Mouse (Mus musculus) hindlimb bud, embryonic 11.5 days (tissue): ENCODE results near the gene Thap8.

Source experiments
- DNase-seq: peaks from one replicate; pipeline ENCODE4 v3.0.0-alpha.2; 2012; ENCODE audit warnings: low read depth, low spot score; ENCODE audit errors: extremely low spot score

Thap8 gene

GRCm38 (mm10) chr7:30282740-30283139 lies 2.8 kb downstream of the Thap8 start:
- no peak for DNase-seq

DNA sequence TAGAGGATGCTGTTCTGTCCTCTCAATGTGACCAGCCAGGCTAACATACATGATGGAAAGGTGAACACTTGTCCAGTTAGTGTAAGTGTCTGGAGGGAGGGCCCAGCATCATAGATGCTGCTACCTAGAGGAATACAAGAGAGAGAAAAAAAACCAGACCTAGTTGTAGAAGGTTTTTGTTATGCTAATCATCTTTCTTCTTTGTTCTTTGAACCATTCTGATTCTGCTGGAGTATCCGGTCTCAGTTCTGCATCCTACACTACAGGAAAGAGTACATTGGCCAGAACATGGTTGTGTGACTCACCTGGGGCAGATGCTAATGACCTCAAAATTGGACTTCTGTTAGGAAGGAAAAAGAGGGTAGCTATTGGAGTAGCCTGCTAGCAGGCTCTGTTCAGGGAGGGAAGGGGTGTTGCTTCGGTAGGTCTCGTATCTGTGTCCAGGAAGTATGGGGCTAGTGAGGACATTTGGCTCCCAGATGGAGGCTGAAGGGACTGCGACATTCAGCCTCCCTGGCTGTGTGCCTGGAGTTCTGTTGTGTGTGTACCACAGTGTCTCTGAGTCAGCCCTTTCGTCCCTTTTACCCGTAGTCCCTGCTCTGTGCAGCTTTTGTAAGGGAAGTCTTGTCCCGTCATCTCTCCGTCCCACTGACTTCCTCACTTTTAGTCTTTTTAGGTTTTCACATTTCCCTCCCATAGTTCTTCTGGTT lies 7.0 kb downstream of the Thap8 start:
- DNase-seq, result no peak

DNA sequence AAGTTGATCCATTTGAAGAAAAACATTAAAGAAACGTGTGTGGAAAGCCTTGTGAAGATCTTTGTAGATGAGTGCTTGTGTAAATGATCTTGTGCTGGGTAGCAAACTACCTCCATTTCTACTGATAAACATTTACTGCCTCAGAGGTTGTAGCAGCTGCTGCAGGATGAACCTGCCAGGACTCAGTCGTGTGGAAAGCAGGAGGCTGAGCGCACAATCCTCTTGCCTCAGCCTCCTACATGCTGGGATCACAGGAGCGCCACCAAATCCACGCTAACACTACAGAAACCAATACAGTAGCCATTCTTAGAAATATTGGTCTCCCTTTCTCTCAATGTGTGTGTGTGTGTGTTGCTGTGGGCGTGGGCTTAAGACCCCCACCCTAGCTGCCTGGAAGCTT lies 8.2 kb downstream of the Thap8 start:
- DNase-seq, result no peak

GRCm38 (mm10) chr7:30289071-30289713 lies 9.3 kb downstream of the Thap8 start:
- no peak for DNase-seq

- DNase-seq, result no peak
These were observed 10.0 kb downstream of the Thap8 start for GRCm38 (mm10) chr7:30289714-30290399.

DNA sequence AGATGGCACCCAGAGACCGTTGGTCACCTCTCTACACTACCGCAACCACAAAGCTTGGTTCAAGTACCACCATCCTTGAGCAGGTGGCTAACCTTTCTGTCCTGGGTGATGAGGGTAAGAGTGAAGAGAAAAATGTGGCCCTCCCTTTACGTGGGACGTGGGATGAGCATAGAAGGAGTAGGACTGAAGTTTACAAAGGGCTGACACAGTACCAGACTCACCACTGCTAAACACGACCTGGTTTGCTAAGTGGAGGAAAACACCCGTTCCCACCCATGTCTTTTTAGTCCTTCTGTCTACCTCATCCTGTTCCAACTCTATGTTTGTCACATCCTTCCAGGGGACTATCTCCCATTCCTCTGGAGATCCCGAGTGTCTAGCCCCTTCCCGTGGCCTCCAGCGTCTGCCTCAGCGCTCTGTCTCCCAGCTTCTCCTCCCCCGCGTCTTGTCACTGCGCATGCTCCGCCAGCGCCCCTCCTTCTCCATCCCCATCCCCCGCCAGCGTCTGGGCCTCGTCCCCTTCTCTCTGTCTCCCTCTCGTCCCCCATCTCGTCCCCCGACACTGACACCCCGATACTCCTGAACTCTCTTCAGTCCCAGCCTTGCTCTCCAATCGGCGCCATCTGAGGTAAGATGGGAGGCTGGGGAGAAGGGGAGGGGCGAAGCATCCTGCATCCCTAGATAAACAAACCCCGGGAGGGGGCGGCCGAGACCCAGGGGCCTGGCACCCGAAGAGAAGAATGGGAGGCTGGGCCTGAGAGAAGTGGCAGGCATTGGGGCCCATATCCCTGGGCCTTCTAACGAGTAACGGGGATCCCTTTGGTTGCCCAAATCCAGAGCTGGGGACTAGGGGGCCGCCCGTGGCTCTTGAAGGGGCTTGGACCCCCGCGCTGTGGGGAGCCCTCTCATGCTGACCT lies 11.6 kb downstream of the Thap8 start, which contains the start of gene Clip3:
TSS of gene Clip3 (plus strand) at position 514 of the 917 bp plus-strand sequence.
- DNase-seq, result peak; percentile 22

GRCm38 (mm10) chr7:30293795-30294194 lies 13.9 kb downstream of the Thap8 start:
- no peak for DNase-seq

- DNase-seq, result no peak
These were observed 14.4 kb downstream of the Thap8 start for GRCm38 (mm10) chr7:30294296-30294695.

GRCm38 (mm10) chr7:30295103-30295502 lies 15.2 kb downstream of the Thap8 start:
- DNase-seq, result no peak

DNA sequence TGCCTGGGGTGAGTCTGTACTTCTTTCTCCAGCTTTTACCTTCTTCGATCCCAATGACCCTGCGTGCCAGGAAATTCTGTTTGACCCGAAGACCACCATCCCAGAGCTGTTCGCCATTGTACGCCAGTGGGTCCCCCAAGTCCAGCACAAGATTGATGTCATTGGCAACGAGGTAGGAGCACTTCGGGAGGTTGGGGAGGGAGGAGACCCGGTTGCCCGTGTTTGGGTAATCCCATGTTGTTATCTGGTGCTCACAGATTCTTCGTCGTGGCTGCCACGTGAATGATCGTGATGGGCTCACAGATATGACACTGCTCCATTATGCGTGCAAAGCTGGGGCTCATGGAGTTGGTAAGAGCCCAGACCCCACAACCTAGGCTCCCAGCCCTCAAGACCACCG lies 16.9 kb downstream of the Thap8 start:
- no peak for DNase-seq

DNA sequence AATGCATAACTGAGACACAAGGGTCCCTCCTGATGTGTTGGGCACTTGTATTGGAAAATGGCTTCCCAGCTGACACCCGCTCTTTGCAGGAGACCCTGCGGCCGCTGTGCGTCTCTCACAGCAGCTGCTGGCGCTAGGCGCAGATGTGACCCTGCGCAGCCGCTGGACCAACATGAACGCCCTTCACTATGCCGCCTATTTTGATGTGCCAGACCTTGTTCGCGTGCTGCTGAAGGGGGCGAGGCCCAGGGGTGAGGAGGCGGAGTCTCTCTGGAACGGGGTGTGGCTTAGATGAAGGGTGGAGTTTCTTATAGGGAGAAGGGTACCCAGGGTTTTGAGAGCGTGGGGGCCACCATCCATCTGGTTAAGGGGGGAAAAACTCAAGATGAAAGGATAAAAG lies 17.4 kb downstream of the Thap8 start:
- no peak for DNase-seq

- DNase-seq, result no peak
These were observed 21.0 kb downstream of the Thap8 start for GRCm38 (mm10) chr7:30300914-30301313.

- DNase-seq, result no peak
These were observed 26.3 kb downstream of the Thap8 start for GRCm38 (mm10) chr7:30306083-30306779.

- peak; percentile 70 for DNase-seq
These were observed 28.4 kb downstream of the Thap8 start, which contains the start of gene Alkbh6 for GRCm38 (mm10) chr7:30308076-30309005. TSS of gene Alkbh6 (plus strand) at chr7:30308717.

GRCm38 (mm10) chr7:30309395-30310129 lies 29.7 kb downstream of the Thap8 start:
- DNase-seq, result no peak

GRCm38 (mm10) chr7:30310136-30310535 lies 30.2 kb downstream of the Thap8 start:
- DNase-seq, result no peak

GRCm38 (mm10) chr7:30313666-30314320 lies 33.9 kb downstream of the Thap8 start:
- no peak for DNase-seq

DNA sequence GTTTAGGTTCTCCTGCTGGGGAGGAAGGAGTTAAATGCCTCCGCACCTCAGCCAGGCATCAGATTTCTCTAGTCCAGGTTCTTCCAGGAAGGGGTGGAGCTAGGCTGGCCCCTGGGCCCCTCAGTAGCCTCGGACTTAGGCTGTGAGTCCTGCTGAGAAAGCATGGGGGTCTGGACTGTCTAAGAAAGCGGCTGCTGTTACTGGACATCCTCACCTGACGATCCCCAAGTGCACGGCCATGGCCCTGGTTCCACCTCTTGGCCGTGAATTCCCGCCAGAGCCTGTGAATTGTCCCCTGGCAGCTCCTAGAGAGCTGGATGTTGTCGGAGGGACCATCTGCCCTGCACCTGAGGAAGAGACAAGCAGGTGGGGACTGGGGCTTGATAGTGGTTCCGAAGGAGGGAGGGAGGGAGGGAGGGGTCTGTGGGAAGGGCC lies 34.8 kb downstream of the Thap8 start, which contains the start of gene Syne4:
TSS of gene Syne4 (plus strand) at position 87 of the 435 bp plus-strand sequence.
- no peak for DNase-seq
